Mouse (Mus musculus): Measurements from ENCODE around the gene Rpl18.

DNA sequence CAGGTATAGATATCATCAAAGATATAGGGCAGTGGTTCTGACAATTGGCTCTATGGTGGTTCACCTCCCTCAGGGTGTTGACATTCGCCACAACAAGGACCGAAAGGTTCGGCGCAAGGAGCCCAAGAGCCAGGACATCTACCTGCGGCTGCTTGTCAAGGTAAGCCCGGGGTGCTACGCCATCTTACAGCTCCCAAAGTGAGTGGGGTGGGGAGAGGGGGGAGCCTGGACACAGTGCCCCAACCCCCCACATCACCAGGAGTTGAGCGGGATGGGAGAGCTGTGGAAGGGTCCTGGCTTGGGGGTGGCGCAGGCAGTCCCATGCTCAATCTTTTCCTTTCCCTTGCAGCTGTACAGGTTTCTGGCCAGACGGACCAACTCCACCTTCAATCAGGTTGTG, 3.9 kb downstream of the Rpl18 start:
- TF ChIP-seq CTCF (IDR thresholded peaks at IDR 0.05; ENCODE audit: borderline replicate concordance, extremely low read depth, insufficient read depth, insufficient read length) (no peak), POLR2A (IDR thresholded peaks at IDR 0.05; ENCODE audit: borderline replicate concordance, extremely low read depth, insufficient read depth, insufficient read length, poor library complexity, severe bottlenecking) (no peak)

Measured in brain, embryonic 14.5 days (tissue).